ENCODE assay signal across 9 mouse cellular contexts in genomic region chrX:12916684-12917083, GRCm38 (mm10).
DNase-seq lines count a peak whose midpoint lies in the region; ATAC-seq and TF ChIP-seq lines count a peak whose summit lies in the region.
"Had no signal": no experiment of that assay in that cellular context is flagged by ENCODE, and none has a peak within 500 bp of the region (broad histone marks: within the 10 kb centered on the region; RNA-seq: fewer than 3 reads in every experiment).

No protein-coding gene starts in this region.

- ATAC-seq in forebrain, embryonic 16.5 days = no peak; the same call in 1 of the 2 replicates
- ATAC-seq in limb, embryonic 14.5 days (ENCODE audit: low FRiP score, low read depth) = no peak

- WGBS in heart, embryonic 10.5 days = 24% methylated on average over 11 of the region's 11 CpGs
- WGBS in forebrain, embryonic 16.5 days = 32% methylated on average over 11 of the region's 11 CpGs
- WGBS in limb, embryonic 14.5 days = 39% methylated on average over 11 of the region's 11 CpGs

- H3K27ac ChIP-seq in heart, embryonic 10.5 days = peak overlapping the region; percentile 79
- H3K27ac ChIP-seq in forebrain, embryonic 16.5 days (ENCODE audit: low read length) = no peak overlapping the region
- no peak overlapping the region for H3K27ac ChIP-seq in limb, embryonic 14.5 days (replicated peaks; ENCODE audit: low read depth, low read length)

- H3K9me3 ChIP-seq in heart, embryonic 10.5 days = no peaks in the 10 kb centered on the region
- no peaks in the 10 kb centered on the region for H3K9me3 ChIP-seq in forebrain, embryonic 16.5 days (ENCODE audit: control insufficient read depth, low read length)
- H3K9me3 ChIP-seq in limb, embryonic 14.5 days (ENCODE audit: control insufficient read depth, low read length) = no peaks in the 10 kb centered on the region
- H3K9me3 ChIP-seq: G1E had no signal

- no peaks in the 10 kb centered on the region for H3K36me3 ChIP-seq in heart, embryonic 10.5 days
- H3K36me3 ChIP-seq in forebrain, embryonic 16.5 days (ENCODE audit: control insufficient read depth, insufficient read depth) = no peaks in the 10 kb centered on the region
- no peaks in the 10 kb centered on the region for H3K36me3 ChIP-seq in limb, embryonic 14.5 days (ENCODE audit: control insufficient read depth, insufficient read depth, low read length)
- H3K36me3 ChIP-seq: G1E had no signal

- no peak for TF ChIP-seq POLR2A in limb, embryonic 14.5 days (IDR thresholded peaks at IDR 0.05; ENCODE audit: borderline replicate concordance, extremely low read depth, insufficient read depth, insufficient read length)

- peaks cover 7% of the 10 kb centered on the region; the same call in 1 of the 2 replicates for H3K27me3 ChIP-seq in heart, embryonic 10.5 days (ENCODE audit: insufficient read depth, poor library complexity, severe bottlenecking)
- no peaks in the 10 kb centered on the region for H3K27me3 ChIP-seq in forebrain, embryonic 16.5 days (replicated peaks; ENCODE audit: control insufficient read depth, insufficient read depth, low read length)
- no peaks in the 10 kb centered on the region for H3K27me3 ChIP-seq in limb, embryonic 14.5 days (ENCODE audit: control insufficient read depth, insufficient read depth, low read length)

- DNase-seq in heart, embryonic 10.5 days (ENCODE audit: low spot score) = no peak
- DNase-seq in heart, postnatal 36 days = no peak
- peak; percentile 25 for DNase-seq in Muller cell, postnatal 12 days (ENCODE audit: inconsistent ontology term)
- no peak for DNase-seq in limb, embryonic 14.5 days (ENCODE audit: low spot score)
- no peak for DNase-seq in layer of hippocampus, adult 18-20 months (ENCODE audit: low spot score in 2 of 2)
- no peak for DNase-seq in spleen, postnatal 14 days (ENCODE audit: low spot score in 2 of 2)
- DNase-seq in thymus, postnatal 25 days = no peak

- H3K4me1 ChIP-seq in heart, embryonic 10.5 days = no peaks in the 10 kb centered on the region; the same call in 1 of the 2 replicates
- H3K4me1 ChIP-seq in forebrain, embryonic 16.5 days (replicated peaks; ENCODE audit: control insufficient read depth, insufficient read depth, low read length) = 0 out of 2 replicates have a peak, but pooled peaks cover 2% of the 10 kb centered on the region
- no peaks in the 10 kb centered on the region for H3K4me1 ChIP-seq in limb, embryonic 14.5 days (ENCODE audit: control insufficient read depth, insufficient read depth, low read length)

- intact Hi-C loops in heart, postnatal 36 days (cut with DNase I) = no loop called here

- no peak overlapping the region for H3K9ac ChIP-seq in forebrain, embryonic 16.5 days (replicated peaks; ENCODE audit: low read depth, low read length)
- peak overlapping the region; percentile 21; the same call in 1 of the 2 replicates for H3K9ac ChIP-seq in limb, embryonic 14.5 days (ENCODE audit: low read depth, low read length, severe bottlenecking)

- peak overlapping the region; percentile 41 for H3K4me2 ChIP-seq in forebrain, embryonic 16.5 days (ENCODE audit: low read length)
- H3K4me2 ChIP-seq in limb, embryonic 14.5 days (replicated peaks; ENCODE audit: low read depth, low read length, severe bottlenecking) = peak overlapping the region; percentile 28

- peak overlapping the region; percentile 45 for H3K4me3 ChIP-seq in heart, embryonic 10.5 days
- H3K4me3 ChIP-seq in forebrain, embryonic 16.5 days (replicated peaks; ENCODE audit: low read length) = peak overlapping the region; percentile 5; the same call in 1 of the 2 replicates
- H3K4me3 ChIP-seq in limb, embryonic 14.5 days (replicated peaks; ENCODE audit: low read length) = peak overlapping the region; percentile 11; the same call in 1 of the 2 replicates
